Mouse (Mus musculus) myocyte (in vitro differentiated cells): Measurements from ENCODE around the gene Rab27a.

Source experiments
- E2F4 ChIP-seq: IDR thresholded peaks from one replicate; pipeline ENCODE4 v1.6.1; 2011; ENCODE audit warnings: mild to moderate bottlenecking, control low read depth, moderate library complexity; ENCODE audit not compliant: insufficient read depth
- MYOD1 ChIP-seq, 3 experiments: IDR thresholded peaks; one replicate each; pipeline ENCODE4 v1.6.1; 2011; ENCODE audit warnings: control low read depth in 2 of 3, low read depth in 2 of 3, mild to moderate bottlenecking in 2 of 3, moderate library complexity in 1 of 3; ENCODE audit not compliant: insufficient read length in 2 of 3, control insufficient read depth in 1 of 3
- MYOG ChIP-seq, 3 experiments: IDR thresholded peaks; one replicate each; pipeline ENCODE4 v1.6.1; 2011; ENCODE audit warnings: control low read depth in 2 of 3, low read depth in 2 of 3, mild to moderate bottlenecking in 2 of 3; ENCODE audit not compliant: insufficient read length in 2 of 3, control insufficient read depth in 1 of 3, insufficient read depth in 1 of 3
- POLR2A ChIP-seq: IDR thresholded peaks from one replicate; pipeline ENCODE4 v1.6.1; 2011; ENCODE audit warnings: low read depth, mild to moderate bottlenecking, control low read depth, moderate library complexity; ENCODE audit not compliant: insufficient read length
- REST ChIP-seq: IDR thresholded peaks from one replicate; pipeline ENCODE4 v1.6.1; 2011; ENCODE audit warnings: mild to moderate bottlenecking, control low read depth, moderate library complexity; ENCODE audit not compliant: insufficient read depth, insufficient read length
- TCF12 ChIP-seq: IDR thresholded peaks from one replicate; pipeline ENCODE4 v1.6.1; 2011; ENCODE audit warnings: mild to moderate bottlenecking, control low read depth; ENCODE audit not compliant: poor library complexity, insufficient read depth, severe bottlenecking
- USF1 ChIP-seq: IDR thresholded peaks from one replicate; pipeline ENCODE4 v1.6.1; 2011; ENCODE audit warnings: low read depth, mild to moderate bottlenecking, control low read depth, moderate library complexity

DNA sequence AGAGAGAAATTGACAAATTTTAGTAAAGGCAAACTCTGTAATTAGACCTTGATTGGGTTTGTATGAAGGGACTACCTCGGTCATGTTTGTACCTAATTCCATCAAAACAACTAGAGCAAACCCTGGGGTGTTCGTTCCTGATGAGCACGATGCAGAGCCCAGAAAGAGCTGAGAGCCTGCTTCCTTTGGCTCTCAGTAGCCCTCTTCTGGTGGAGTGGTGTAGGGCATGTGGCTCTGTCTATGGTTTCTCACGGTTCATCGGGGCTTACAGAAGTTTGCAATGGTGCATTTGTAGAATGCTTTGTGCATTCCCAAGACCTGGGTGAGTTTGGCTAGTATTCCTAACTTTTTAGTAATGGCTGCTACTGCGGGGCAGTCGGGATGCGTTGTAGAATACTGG lies 77.1 kb downstream of the Rab27a start:
- no peak for TF ChIP-seq POLR2A
- no peak for TF ChIP-seq USF1
- TF ChIP-seq MYOG (IDR thresholded peaks at IDR 0.05; ENCODE audit: control insufficient read depth in 1 of 3, insufficient read depth in 1 of 3, insufficient read length in 2 of 3, low read depth in 2 of 3): no peak
- no peak for TF ChIP-seq E2F4
- no peak for TF ChIP-seq REST
- no peak for TF ChIP-seq MYOD1 (IDR thresholded peaks at IDR 0.05; ENCODE audit: control insufficient read depth in 1 of 3, insufficient read length in 2 of 3, low read depth in 2 of 3)
- no peak for TF ChIP-seq TCF12
